Mouse (Mus musculus) liver, postnatal 0 days (tissue): Measurements from ENCODE around the gene Arhgdia.

Experiments
- CTCF ChIP-seq: sonication (generic); IDR thresholded peaks from 2 replicates; pipeline ENCODE4 v1.5.1; 2016; ENCODE audit warnings: antibody characterized with exemption, low read depth
- EP300 ChIP-seq: IDR thresholded peaks from 2 replicates; pipeline ENCODE4 v1.6.1; 2016; ENCODE audit warnings: antibody characterized with exemption, low read depth, mild to moderate bottlenecking

DNA sequence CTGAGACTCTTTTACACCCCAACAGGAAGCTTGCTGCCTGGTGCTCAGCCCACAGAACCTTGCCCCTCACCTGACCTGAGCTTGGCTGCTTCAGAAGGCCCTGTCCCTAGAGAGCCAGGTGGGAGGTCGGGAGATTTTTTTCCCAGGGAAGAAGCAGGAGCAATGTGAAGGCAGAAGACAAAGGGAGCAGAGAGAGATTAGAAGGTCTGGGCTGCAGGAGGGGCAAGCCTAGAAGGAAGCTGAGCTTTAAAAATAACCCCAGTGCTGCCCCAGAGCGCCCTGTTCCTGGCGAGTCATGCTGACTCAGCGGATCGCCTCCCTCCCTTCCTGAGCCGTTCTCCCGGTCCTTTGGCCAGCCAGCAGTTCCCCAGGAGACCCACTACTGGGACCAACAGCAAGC is 48.5 kb upstream of the Arhgdia start:
- TF ChIP-seq EP300 (no peak), CTCF (no peak)
